Mouse (Mus musculus): ENCODE data around the gene Ccdc66. TPM values are rescaled to one million over a fixed set of nuclear protein-coding genes. Genes with fewer than 3 reads are reported as not detected.

The Ccdc66 gene
- polyA plus RNA-seq, 1 experiment from 2014 or later: 13.0 TPM

- Histone ChIP-seq H3K4me3 (replicated peaks) (no peak overlapping the region), H3K4me2 (no peak overlapping the region), H3K27ac (no peak overlapping the region), H3K4me1 (no peaks in the 10 kb centered on the region), H3K36me3 (no peaks in the 10 kb centered on the region; the same call in 1 of the 2 replicates), H3K9ac (no peak overlapping the region), H3K27me3 (replicated peaks) (no peaks in the 10 kb centered on the region), H3K9me3 (no peaks in the 10 kb centered on the region)
- ATAC-seq (ENCODE audit: insufficient read depth, low FRiP score, low read depth): no peak
- WGBS: 97% methylated on average over 1 of the region's 1 CpGs
Observed at GRCm38 (mm10) chr14:27436116-27436515, 72.1 kb downstream of the Ccdc66 start.

GRCm38 (mm10) chr14:27432064-27432463 is 76.2 kb downstream of the Ccdc66 start:
- H3K9ac ChIP-seq: no peak overlapping the region
- H3K9me3 ChIP-seq: 0 out of 2 replicates have a peak, but pooled peaks cover 3% of the 10 kb centered on the region
- 100% methylated on average over 2 of the region's 2 CpGs for WGBS
- H3K27me3 ChIP-seq (replicated peaks): no peaks in the 10 kb centered on the region
- H3K4me3 ChIP-seq (replicated peaks): no peak overlapping the region
- no peak overlapping the region for H3K4me2 ChIP-seq
- no peak overlapping the region for H3K27ac ChIP-seq
- H3K4me1 ChIP-seq: peaks cover 3% of the 10 kb centered on the region; the same call in 1 of the 2 replicates
- no peak for ATAC-seq (ENCODE audit: insufficient read depth, low FRiP score, low read depth)
- no peaks in the 10 kb centered on the region; the same call in 1 of the 2 replicates for H3K36me3 ChIP-seq

Other genes with a start within 250 kb of the Ccdc66 start
- 14.3 and 14.6 TPM in 2 replicates for gene Fam208a, start 79.6 kb downstream of the Ccdc66 start, polyA plus RNA-seq (2015; fragmentation: Nextera tagmentation; extraction: Ambion mirVana)
- gene Erc2, start 114.0 kb upstream of the Ccdc66 start, polyA plus RNA-seq (2015; fragmentation: Nextera tagmentation; extraction: Ambion mirVana): 4.2 and 4.8 TPM in 2 replicates